Mouse (Mus musculus) neural tube, embryonic 11.5 days (tissue): Measurements from ENCODE around the gene Fscn2. TPM values are rescaled to one million over a fixed set of nuclear protein-coding genes. Genes with fewer than 3 reads are reported as not detected.
"Not testable (repeated sequence)": the region's sequence is repeated elsewhere in the genome, so short reads cannot be mapped to it uniquely, and the experiment has no call there.

Experiments used
- ATAC-seq: fragments of 200-750 bp; cut with Nextera tagmentation; 2 replicates; pipeline ENCODE4 v1.8.0; 2017; ENCODE audit warnings: moderate number of reproducible peaks, mild to moderate bottlenecking, moderate TSS enrichment, moderate library complexity; ENCODE audit not compliant: insufficient read depth, low FRiP score, low TSS enrichment
- DNase-seq: peaks from one replicate; pipeline ENCODE4 v3.0.0-alpha.2; 2015; ENCODE audit warnings: low spot score
- H3K27ac ChIP-seq: fragments of 300-500 bp; sonication (generic); 2 replicates; pipeline ENCODE4 v1.5.1; 2014; ENCODE audit warnings: low read depth, mild to moderate bottlenecking, low read length
- H3K27me3 ChIP-seq: fragments of 300-500 bp; sonication (generic); 2 replicates; pipeline ENCODE4 v1.6.1; 2014; ENCODE audit warnings: mild to moderate bottlenecking, low read length, mixed read lengths; ENCODE audit not compliant: control insufficient read depth, insufficient read depth
- H3K36me3 ChIP-seq: fragments of 300-500 bp; sonication (generic); 2 replicates; pipeline ENCODE4 v1.6.1; 2014; ENCODE audit warnings: mild to moderate bottlenecking, low read length, moderate library complexity, mixed read lengths; ENCODE audit not compliant: control insufficient read depth, insufficient read depth
- H3K4me1 ChIP-seq: fragments of 300-500 bp; sonication (generic); 2 replicates; pipeline ENCODE4 v1.6.1; 2014; ENCODE audit warnings: low read length, mixed read lengths; ENCODE audit not compliant: control insufficient read depth, insufficient read depth
- H3K4me2 ChIP-seq: fragments of 300-500 bp; sonication (generic); 2 replicates; pipeline ENCODE4 v1.6.1; 2014; ENCODE audit warnings: low read depth, mild to moderate bottlenecking, moderate library complexity
- H3K4me3 ChIP-seq: fragments of 300-500 bp; sonication (generic); 2 replicates; pipeline ENCODE4 v1.5.1; 2014; ENCODE audit warnings: low read depth, low read length
- H3K9ac ChIP-seq: fragments of 300-500 bp; sonication (generic); 2 replicates; pipeline ENCODE4 v1.6.1; 2014; ENCODE audit warnings: mild to moderate bottlenecking, low read length
- H3K9me3 ChIP-seq: fragments of 300-500 bp; sonication (generic); 2 replicates; pipeline ENCODE4 v1.6.1; 2016; ENCODE audit warnings: low read length; ENCODE audit not compliant: control insufficient read depth
- WGBS: fragments of 180-500 bp; shearing (Covaris S2); extraction: QIAGEN DNeasy Blood & Tissue Kit; methylation state at CpG from one replicate; pipeline ENCODE4 v1.1.7; 2014; 5-methylcytosine and 5-hydroxymethylcytosine counted together
- polyA plus RNA-seq: library from polyadenylated mRNA; unstranded; fragments of >200 nt; fragmentation: Nextera tagmentation; extraction: Ambion mirVana; gene quantifications from 2 replicates; pipeline ENCODE4 v1.2.1, GENCODE M21; 2014

Gene Fscn2
- polyA plus RNA-seq, 1 experiment from 2014 or later: 0.81 TPM

GRCm38 (mm10) chr11:120349371-120349985 lies 11.9 kb upstream of the Fscn2 start:
- H3K4me3 ChIP-seq: peak overlapping the region; percentile 100
- no peak for DNase-seq
- H3K4me1 ChIP-seq: peaks cover 28% of the 10 kb centered on the region

GRCm38 (mm10) chr11:120349986-120350702 lies 11.2 kb upstream of the Fscn2 start:
- peak overlapping the region; percentile 99 for H3K27ac ChIP-seq
- peak overlapping the region; percentile 96 for H3K4me2 ChIP-seq
- H3K4me1 ChIP-seq: peaks cover 28% of the 10 kb centered on the region
- H3K36me3 ChIP-seq: 0 out of 2 replicates have a peak, but pooled peaks cover 2% of the 10 kb centered on the region
- peak overlapping the region; percentile 100 for H3K9ac ChIP-seq
- no peaks in the 10 kb centered on the region for H3K9me3 ChIP-seq
- H3K27me3 ChIP-seq: no peaks in the 10 kb centered on the region
- peak overlapping the region; percentile 100 for H3K4me3 ChIP-seq
- ATAC-seq (peak; percentile 59), DNase-seq (peak; percentile 97)
- WGBS: under 1% methylated on average over 67 of the region's 68 CpGs

More at GRCm38 (mm10) chr11:120349371-120349985, 11.9 kb upstream of the Fscn2 start:
- Histone ChIP-seq H3K36me3 (0 out of 2 replicates have a peak, but pooled peaks cover 2% of the 10 kb centered on the region), H3K27me3 (no peaks in the 10 kb centered on the region), H3K9ac (peak overlapping the region; percentile 100), H3K4me2 (peak overlapping the region; percentile 96), H3K9me3 (no peaks in the 10 kb centered on the region), H3K27ac (peak overlapping the region; percentile 99)
- WGBS: 5% methylated on average over 16 of the region's 16 CpGs
- ATAC-seq: peak; percentile 17; the same call in 1 of the 2 replicates

DNA sequence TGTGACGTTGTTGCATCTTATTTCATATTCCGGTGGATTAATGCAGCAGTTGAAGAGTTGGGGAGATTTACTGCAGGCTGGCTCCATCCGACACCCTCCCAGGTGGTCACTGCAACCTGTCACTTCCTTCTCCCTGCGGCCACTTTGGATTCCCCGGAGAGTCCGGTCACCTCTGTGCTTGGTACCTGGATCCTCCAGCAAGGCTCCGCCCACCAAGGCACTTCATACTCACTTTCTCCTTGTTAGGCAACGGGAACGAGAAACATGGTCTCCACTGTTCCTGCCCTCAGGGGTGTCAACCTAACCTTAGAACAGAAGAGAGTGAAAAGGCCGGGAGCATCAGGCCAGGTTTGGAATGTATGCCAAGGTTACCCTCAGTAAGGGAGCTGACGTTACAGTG lies 10.6 kb upstream of the Fscn2 start:
- peak overlapping the region; percentile 100 for H3K4me3 ChIP-seq
- H3K9ac ChIP-seq: peak overlapping the region; percentile 100
- 23% methylated on average over 11 of the region's 11 CpGs for WGBS
- H3K4me1 ChIP-seq: peaks cover 28% of the 10 kb centered on the region
- no peaks in the 10 kb centered on the region for H3K9me3 ChIP-seq
- peak overlapping the region; percentile 99 for H3K27ac ChIP-seq
- peak overlapping the region; percentile 96 for H3K4me2 ChIP-seq
- 0 out of 2 replicates have a peak, but pooled peaks cover 2% of the 10 kb centered on the region for H3K36me3 ChIP-seq
- ATAC-seq (no peak), DNase-seq (peak; percentile 40)
- no peaks in the 10 kb centered on the region for H3K27me3 ChIP-seq

DNA sequence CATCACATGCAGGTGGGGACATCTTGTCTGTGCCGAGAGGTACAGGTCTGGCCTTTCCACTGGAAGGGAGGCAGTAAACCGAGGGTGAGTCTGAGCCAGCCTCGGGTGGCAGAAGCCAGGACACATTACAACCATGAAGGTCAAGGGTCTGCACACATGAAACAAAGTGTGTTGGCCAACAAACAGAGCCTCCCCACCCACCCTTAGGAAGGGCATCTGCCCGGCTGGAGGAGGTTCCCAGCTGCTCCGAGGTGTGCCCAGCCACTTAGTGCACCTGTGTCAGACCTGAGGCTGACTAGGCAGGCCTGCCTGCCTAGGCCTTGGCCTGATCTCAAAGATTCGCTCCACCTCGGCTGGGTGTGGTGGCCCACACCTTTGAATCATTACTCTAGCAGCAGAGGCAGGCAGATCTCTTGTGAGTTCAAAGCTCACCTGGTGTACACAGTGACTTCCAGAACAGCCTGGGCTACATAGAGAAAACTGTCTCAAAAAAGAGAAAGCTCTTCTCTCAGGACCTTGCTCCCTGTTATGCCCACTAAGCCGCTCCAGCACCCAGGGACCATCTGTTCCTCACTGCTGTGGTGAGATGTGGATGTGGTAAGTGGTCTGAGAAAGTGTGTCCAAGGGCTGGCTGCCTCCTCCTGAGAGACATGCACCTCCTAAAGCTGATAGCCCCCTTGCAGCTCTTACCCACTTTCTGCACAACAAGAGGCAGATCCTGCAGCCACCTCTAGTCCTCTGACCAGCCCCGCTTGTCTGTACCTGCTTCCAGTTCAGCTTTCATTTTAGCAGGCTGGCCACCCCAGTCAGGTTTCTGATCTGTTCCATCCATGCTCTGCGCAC lies 9.9 kb upstream of the Fscn2 start:
- Histone ChIP-seq H3K4me3 (no peak overlapping the region), H3K27me3 (no peaks in the 10 kb centered on the region), H3K9me3 (no peaks in the 10 kb centered on the region), H3K36me3 (0 out of 2 replicates have a peak, but pooled peaks cover 1% of the 10 kb centered on the region), H3K27ac (peak overlapping the region; percentile 99; the same call in 1 of the 2 replicates), H3K4me2 (no peak overlapping the region), H3K9ac (peak overlapping the region; percentile 32), H3K4me1 (peaks cover 28% of the 10 kb centered on the region)
- 85% methylated on average over 10 of the region's 10 CpGs for WGBS
- no peak for DNase-seq
- no peak for ATAC-seq

- WGBS: 88% methylated on average over 5 of the region's 5 CpGs
- H3K9ac ChIP-seq, H3K4me3 ChIP-seq, H3K36me3 ChIP-seq, H3K27me3 ChIP-seq, H3K9me3 ChIP-seq, H3K4me2 ChIP-seq, ATAC-seq, DNase-seq: not testable (repeated sequence)
- Histone ChIP-seq H3K4me1 (peaks cover 28% of the 10 kb centered on the region), H3K27ac (0 out of 2 replicates have a peak overlapping the region, but pooled peaks have one; percentile 10)
Observed at GRCm38 (mm10) chr11:120352093-120352350, 9.3 kb upstream of the Fscn2 start.

GRCm38 (mm10) chr11:120352571-120353290 lies 8.6 kb upstream of the Fscn2 start:
- H3K4me3 ChIP-seq: no peak overlapping the region
- ATAC-seq: no peak
- no peaks in the 10 kb centered on the region for H3K9me3 ChIP-seq
- 59% methylated on average over 13 of the region's 13 CpGs for WGBS
- H3K27me3 ChIP-seq: no peaks in the 10 kb centered on the region
- peak overlapping the region; percentile 39 for H3K27ac ChIP-seq
- H3K4me1 ChIP-seq: peaks cover 30% of the 10 kb centered on the region
- peak; percentile 67 for DNase-seq
- 0 out of 2 replicates have a peak overlapping the region, but pooled peaks have one; percentile 20 for H3K4me2 ChIP-seq
- H3K36me3 ChIP-seq: no peaks in the 10 kb centered on the region
- peak overlapping the region; percentile 39 for H3K9ac ChIP-seq

GRCm38 (mm10) chr11:120353500-120354303 lies 7.6 kb upstream of the Fscn2 start:
- peak; percentile 69 for DNase-seq
- H3K4me1 ChIP-seq: peaks cover 40% of the 10 kb centered on the region
- H3K27me3 ChIP-seq: no peaks in the 10 kb centered on the region
- peak overlapping the region; percentile 7; the same call in 1 of the 2 replicates for H3K4me2 ChIP-seq
- peak overlapping the region; percentile 26; the same call in 1 of the 2 replicates for H3K9ac ChIP-seq
- WGBS: 24% methylated on average over 26 of the region's 26 CpGs
- no peak for ATAC-seq
- H3K36me3 ChIP-seq: no peaks in the 10 kb centered on the region
- H3K4me3 ChIP-seq: no peak overlapping the region
- no peaks in the 10 kb centered on the region for H3K9me3 ChIP-seq
- H3K27ac ChIP-seq: 0 out of 2 replicates have a peak overlapping the region, but pooled peaks have one; percentile 39
